Mouse (Mus musculus) bone marrow, adult 2 months (tissue): ENCODE measurements around the gene Rtel1.

Experiments used
- CTCF ChIP-seq: fragments of 200-500 bp; IDR thresholded peaks from 2 replicates; pipeline ENCODE4 v1.5.1; 2011; ENCODE audit warnings: low read length, control low read depth; ENCODE audit not compliant: control insufficient read depth, insufficient read depth
- POLR2A ChIP-seq: fragments of 200-500 bp; IDR thresholded peaks from 2 replicates; pipeline ENCODE4 v1.6.1; 2011; ENCODE audit warnings: low read depth, mild to moderate bottlenecking, control low read depth, low read length, borderline replicate concordance; ENCODE audit not compliant: control insufficient read depth

DNA sequence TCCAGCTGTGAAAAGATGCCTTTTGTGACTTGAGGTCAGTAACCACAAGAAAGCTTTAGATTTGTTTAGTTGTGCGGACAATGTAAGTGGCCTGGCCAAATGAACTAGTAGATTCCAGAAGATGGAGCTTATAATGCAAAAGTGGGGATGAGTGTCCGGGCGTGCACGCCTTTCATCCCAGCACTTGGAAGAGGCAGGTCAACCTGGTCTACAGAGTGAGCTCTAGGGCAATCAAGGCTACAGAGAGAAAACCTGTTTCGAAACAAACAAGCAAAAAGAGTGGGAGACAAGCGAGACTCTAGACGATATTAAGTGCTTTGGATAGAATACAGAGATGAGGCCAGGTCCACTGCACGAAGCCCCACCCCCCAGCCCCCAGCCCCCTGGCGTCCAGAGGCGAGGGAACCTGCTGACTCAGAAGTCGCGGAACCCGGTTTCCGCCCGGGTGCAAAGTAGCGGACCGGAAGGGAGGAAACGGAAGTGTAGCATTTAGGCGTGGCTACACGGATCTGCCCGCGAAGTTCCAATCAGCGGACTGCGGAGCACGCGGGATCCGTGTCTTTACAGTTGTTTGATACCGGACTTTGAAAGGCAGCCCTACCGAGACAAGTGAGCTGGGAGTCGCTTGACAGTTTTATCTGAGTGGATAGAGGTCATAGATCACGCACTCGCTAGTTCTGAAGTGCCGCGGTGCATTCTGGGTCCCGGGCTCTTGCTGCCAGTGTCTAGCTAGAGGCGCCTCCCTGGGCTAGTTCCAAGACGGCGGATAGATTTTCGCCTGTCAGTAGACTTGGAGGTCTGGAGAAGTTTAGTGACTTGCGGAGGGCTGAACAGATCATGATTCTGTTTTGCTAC lies at the start of gene Rtel1:
- TF ChIP-seq CTCF (no peak), POLR2A (peak; percentile 43; the same call in 1 of the 2 replicates)
